Mouse (Mus musculus): Measurements from ENCODE around the gene Sigmar1.
"Not testable (repeated sequence)": the region's sequence is repeated elsewhere in the genome, so short reads cannot be mapped to it uniquely, and the experiment has no call there.

The Sigmar1 gene

GRCm38 (mm10) chr4:41755338-41756305 is at the start of gene Sigmar1:
Sigmar1 (minus strand) TSS chr4:41756157.
- DNase-seq (ENCODE audit: low spot score in 2 of 2), result peak; percentile 85 to 91

- not testable (repeated sequence) for DNase-seq (ENCODE audit: low spot score in 2 of 2)
Observed at GRCm38 (mm10) chr4:41783197-41783596, 27.2 kb upstream of the Sigmar1 start.

- not testable (repeated sequence) for DNase-seq (ENCODE audit: low spot score in 2 of 2)
Observed at GRCm38 (mm10) chr4:41782711-41783110, 26.8 kb upstream of the Sigmar1 start.

DNA sequence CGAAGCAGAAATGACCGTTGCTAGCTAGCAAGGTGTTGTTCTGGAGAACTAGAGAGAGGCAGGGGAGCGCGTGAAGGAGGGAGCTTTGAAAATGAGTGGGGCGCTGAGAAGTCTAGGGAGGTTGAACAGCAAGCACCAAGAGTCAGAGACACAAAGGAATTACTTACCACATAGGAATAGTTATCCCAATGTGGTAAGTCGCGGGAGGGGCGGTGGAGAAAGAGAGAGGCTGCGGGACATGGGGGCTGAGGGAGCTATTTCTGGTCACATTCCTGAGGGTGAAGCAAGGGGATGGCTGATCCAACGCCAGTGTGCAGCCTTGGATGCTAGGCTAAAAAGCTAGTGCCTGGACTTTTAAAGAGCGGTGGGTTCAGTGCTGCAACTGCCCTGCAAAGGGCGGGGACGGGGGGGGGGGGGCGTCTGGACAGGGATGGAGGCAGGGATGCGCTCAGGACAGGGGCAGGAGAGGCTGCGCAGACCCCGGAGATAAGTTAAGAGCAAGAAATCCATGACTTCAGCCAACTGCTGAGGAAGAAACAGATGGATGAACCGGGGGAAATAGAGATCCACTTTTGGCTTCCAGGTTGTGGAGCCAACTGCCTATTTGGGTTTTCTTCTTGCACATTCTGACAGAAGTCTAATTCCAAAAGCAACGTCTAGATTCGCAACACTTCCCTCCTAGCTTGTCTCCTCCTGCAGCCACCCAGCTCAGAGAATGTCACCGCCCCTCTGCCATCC is 26.0 kb upstream of the Sigmar1 start:
- not testable (repeated sequence) for DNase-seq (ENCODE audit: low spot score in 2 of 2)

DNA sequence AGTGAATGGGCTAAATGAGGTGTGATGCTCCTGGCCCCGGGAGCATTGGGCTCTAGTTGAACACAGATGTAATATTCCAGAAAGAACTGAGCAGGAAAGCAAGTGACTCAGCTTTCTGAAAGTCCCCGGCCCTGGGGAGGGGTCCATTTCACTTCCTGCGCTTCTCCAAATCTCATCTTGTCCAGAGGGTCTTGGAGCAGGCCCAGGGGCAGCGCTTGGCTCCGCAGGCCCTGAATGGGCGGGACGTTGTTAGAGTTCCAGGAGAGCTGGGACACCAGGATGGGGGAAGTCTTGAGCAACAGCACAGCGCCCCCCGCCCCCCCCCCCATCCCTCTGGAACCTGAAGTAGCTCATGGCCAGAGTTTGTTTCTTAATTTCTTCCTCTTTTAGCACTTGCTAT is 25.3 kb upstream of the Sigmar1 start:
- not testable (repeated sequence) for DNase-seq (ENCODE audit: low spot score in 2 of 2)

GRCm38 (mm10) chr4:41775840-41776239 is 19.9 kb upstream of the Sigmar1 start:
- not testable (repeated sequence) for DNase-seq (ENCODE audit: low spot score in 2 of 2)

DNA sequence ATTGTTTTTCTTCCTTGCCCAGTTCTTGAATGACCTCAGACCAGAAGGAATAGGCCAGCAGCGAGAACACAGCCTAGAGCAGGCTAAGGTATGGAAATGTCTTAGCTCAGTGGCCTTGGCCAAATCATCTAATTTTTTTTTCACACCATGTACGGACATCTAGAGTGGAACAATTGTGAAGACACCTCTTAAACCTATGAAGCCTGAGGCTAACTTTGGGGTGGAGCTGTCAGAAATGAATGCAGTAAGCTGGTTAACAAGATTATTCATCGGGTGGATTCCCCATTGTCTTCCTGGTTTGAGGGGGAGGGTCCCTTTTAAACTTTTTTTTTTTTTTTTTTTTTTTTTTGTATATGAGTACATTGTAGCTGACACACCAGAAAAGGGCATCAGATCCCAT is 18.5 kb upstream of the Sigmar1 start:
- DNase-seq (ENCODE audit: low spot score in 2 of 2), result peak; percentile 53 to 80

DNA sequence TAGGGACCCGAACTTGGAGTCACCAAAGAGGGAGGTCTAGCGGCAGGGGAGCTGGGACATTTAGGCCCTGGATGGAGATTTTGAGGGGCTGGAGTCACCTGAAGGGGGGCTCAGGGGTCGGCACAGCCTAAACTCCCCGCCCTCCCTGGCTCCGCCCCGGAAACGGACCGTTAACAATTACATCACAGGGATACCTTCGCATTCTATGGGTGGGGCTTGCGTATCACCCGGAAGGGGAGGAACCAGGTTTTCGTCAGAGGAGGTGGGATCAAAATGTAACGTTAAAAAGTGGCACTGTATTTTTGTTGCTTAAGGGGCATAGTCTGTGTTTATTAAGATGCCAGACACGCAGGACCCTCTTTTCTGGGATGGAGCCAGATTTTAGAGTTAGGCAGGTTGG is 18.0 kb upstream of the Sigmar1 start, which contains the start of gene Ccl27a:
Ccl27a (minus strand) TSS at position 246 of the 400 bp plus-strand sequence.
- DNase-seq (ENCODE audit: low spot score in 2 of 2), result peak; percentile 90 to 94

DNA sequence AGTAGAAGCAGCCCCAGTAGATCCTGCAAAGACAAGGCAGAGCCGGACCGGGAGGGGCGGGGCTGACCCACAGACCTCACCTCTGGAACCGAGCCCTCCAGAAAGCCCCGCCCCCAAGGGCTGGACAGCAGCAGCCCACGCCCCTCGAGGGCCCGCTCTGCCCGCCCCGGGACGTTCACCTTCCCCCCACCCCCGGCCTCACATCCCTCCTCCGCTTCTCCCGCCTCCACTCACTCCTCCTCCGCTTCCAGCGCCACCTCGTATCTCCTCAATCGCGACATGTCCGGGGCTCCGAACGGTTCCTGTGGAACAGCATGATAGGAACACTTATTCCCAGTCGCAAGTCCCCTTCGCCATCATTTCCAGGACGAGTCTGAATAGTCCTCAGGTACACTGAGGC is 17.5 kb upstream of the Sigmar1 start:
- DNase-seq (ENCODE audit: low spot score in 2 of 2), result peak; percentile 70 to 73

- not testable (repeated sequence) for DNase-seq (ENCODE audit: low spot score in 2 of 2)
Observed at GRCm38 (mm10) chr4:41772946-41773345, 17.0 kb upstream of the Sigmar1 start.

- DNase-seq (ENCODE audit: low spot score in 2 of 2), result not testable (repeated sequence)
Observed at GRCm38 (mm10) chr4:41767301-41767700, 11.3 kb upstream of the Sigmar1 start.

- DNase-seq (ENCODE audit: low spot score in 2 of 2), result not testable (repeated sequence)
Observed at GRCm38 (mm10) chr4:41763176-41763575, 7.2 kb upstream of the Sigmar1 start.

DNA sequence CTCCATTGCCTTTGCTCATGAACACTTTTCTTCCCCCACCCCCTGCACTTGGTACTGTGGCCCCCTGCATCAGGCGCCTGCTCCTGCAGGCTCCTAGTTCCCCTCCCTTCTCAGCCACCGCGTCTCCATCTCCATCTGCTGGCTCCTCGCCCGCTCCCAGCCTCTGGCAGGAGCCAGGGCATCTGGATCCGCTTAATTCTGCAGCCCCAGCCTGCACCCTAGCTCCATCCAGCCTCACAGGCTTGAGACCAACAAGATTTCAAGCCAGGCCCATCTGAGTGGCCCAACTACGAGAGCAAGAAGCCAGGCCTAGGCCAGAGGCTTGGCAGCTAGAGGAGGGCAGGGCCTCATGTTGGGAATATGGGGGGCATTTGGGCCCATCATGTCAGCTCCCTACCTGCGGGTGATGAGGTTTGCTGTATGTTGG is 6.7 kb upstream of the Sigmar1 start:
- not testable (repeated sequence) for DNase-seq (ENCODE audit: low spot score in 2 of 2)

- no peak for DNase-seq (ENCODE audit: low spot score in 2 of 2)
Observed at GRCm38 (mm10) chr4:41762099-41762687, 6.2 kb upstream of the Sigmar1 start.

DNA sequence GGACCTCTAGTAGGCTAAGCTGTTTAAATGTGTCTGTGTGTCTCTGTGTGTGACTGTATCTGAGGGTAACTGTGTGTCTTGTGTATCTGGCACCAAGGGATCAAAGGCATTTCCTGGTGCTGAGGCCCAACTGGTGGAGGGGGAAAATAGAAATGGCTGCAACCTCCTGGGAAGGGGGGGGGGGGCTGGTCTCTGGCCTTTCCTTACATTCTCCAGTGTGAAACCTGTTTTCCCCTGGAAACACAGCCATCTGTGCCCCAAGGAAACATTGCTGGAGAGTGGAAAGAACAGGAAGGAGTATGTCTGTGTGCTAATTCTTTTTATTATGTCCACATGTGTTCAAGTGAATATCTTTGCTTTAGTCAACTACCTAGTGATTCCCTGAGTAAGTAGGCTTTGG is 5.7 kb upstream of the Sigmar1 start:
- DNase-seq (ENCODE audit: low spot score in 2 of 2), result no peak

DNA sequence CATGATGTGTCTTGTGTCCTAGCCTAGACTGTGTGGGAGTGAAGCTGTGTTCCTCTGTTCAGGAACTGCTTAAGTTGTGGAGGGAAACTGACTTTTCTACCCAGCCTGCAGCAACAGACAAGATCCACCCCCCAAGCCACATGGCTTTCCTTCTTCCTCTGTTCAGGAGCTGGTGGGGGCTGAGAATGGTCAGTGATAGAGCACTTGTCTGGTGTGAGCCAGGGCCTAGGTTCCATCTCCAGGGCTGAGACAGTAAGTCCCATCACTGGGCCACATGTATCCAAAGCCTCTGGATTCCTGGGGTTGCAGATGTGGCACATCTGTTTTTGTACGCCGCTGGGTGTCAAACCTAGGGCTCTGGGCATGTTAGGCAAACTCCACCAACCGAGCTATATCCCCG is 5.0 kb upstream of the Sigmar1 start:
- no peak for DNase-seq (ENCODE audit: low spot score in 2 of 2)

- peak in 1 of 2 experiments; percentile 38 for DNase-seq (ENCODE audit: low spot score in 2 of 2)
Observed at GRCm38 (mm10) chr4:41760288-41760721, 4.3 kb upstream of the Sigmar1 start.

DNA sequence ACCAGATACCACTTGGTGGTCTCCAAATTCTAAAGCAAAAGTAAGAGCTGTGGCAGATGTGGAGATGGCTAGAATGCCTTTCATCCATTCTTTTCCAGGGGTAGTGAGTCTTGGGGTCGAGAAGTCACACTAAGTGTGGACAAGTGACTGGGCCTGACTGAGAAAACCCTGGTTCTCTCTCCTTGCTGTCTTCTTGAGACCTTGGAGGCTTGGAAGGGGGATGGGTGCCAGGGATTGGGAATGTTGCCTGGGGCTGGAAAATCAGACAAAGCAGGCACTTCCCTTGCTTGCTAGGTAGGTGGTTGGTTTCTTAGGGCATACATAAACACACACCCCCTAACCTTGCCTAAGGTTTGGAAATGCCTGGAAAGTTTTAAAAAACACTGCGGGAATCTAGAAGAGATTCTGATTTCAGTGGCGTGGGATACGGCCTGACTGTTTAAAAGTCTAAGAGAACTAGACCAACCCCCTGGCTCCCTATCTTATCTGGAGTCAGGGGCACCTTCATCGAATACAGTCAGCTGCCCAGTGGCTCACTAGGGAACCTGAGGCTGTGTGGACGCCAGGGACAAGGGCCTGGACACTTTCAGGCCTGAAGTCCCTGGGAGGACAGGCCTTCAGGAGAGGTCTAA is 3.8 kb upstream of the Sigmar1 start:
- no peak for DNase-seq (ENCODE audit: low spot score in 2 of 2)

DNA sequence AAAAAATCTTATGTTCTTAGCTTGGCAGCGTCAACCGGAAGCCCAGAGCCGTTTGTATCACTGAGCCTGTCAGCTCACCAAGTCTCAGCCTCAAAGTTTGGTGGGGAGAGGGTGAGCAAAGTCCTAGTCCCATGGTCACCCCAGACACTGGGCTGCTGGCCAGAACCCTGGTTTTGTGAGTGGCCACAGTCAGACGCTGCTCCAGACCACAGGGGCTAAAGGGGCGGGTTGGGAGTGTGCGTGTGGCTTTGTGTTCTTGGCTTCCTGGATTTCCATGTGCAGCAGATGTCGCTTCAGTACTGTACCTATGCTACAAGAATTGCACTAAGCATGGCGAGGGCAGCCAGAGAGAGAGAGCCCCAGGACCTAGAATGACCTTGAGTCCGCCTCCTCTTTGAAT is 3.2 kb upstream of the Sigmar1 start:
- no peak for DNase-seq (ENCODE audit: low spot score in 2 of 2)

DNA sequence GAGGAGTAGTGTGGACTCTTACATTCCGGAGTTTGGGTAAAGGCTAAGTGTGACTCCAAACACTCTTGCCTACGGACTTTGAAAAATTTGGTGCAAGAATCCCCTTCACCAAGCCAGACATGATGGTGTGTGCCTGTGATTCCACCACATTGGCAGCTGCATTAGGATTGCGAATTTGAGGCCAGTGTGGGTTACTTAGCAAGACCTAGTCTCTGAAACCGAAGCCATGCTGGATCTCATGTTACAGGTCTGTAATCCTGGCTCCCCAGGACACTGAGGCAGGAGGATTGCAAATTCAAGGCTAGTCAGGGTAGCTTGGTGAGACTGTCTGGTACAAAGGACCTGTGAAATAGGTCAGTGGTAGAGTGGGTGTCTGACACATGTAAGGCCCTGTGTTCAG is 2.7 kb upstream of the Sigmar1 start:
- no peak for DNase-seq (ENCODE audit: low spot score in 2 of 2)

GRCm38 (mm10) chr4:41758021-41758420 is 2.1 kb upstream of the Sigmar1 start:
- DNase-seq (ENCODE audit: low spot score in 2 of 2), result no peak
